Mouse (Mus musculus) midbrain, embryonic 12.5 days (tissue): ENCODE data around the gene Prrc2a. TPM values are rescaled to one million over a fixed set of nuclear protein-coding genes. Genes with fewer than 3 reads are reported as not detected.

Experiments used
- ATAC-seq: fragments of 200-750 bp; cut with Nextera tagmentation; 2 replicates; pipeline ENCODE4 v1.8.0; 2017; ENCODE audit warnings: low read depth, moderate TSS enrichment, moderate library complexity; ENCODE audit not compliant: low FRiP score
- H3K27ac ChIP-seq: fragments of 300-500 bp; sonication (generic); replicated peaks from 2 replicates; pipeline ENCODE4 v1.5.1; 2016; ENCODE audit warnings: mild to moderate bottlenecking
- H3K27me3 ChIP-seq: fragments of 300-500 bp; sonication (generic); 2 replicates; pipeline ENCODE4 v1.6.1; 2016; ENCODE audit warnings: mild to moderate bottlenecking
- H3K36me3 ChIP-seq: fragments of 300-500 bp; sonication (generic); 2 replicates; pipeline ENCODE4 v1.6.1; 2016
- H3K4me1 ChIP-seq: fragments of 300-500 bp; sonication (generic); 2 replicates; pipeline ENCODE4 v1.6.1; 2016
- H3K4me2 ChIP-seq: fragments of 300-500 bp; sonication (generic); replicated peaks from 2 replicates; pipeline ENCODE4 v1.6.1; 2016; ENCODE audit warnings: mild to moderate bottlenecking, moderate library complexity
- H3K4me3 ChIP-seq: fragments of 300-500 bp; sonication (generic); 2 replicates; pipeline ENCODE4 v1.5.1; 2016; ENCODE audit warnings: mild to moderate bottlenecking
- H3K9ac ChIP-seq: fragments of 300-500 bp; sonication (generic); replicated peaks from 2 replicates; pipeline ENCODE4 v1.6.1; 2016; ENCODE audit warnings: mild to moderate bottlenecking, moderate library complexity
- H3K9me3 ChIP-seq: fragments of 300-500 bp; sonication (generic); 2 replicates; pipeline ENCODE4 v1.6.1; 2016; ENCODE audit warnings: mild to moderate bottlenecking
- WGBS: fragments of 180-500 bp; shearing (Covaris S2); methylation state at CpG from one replicate; pipeline ENCODE4 v1.1.7; 2016; 5-methylcytosine and 5-hydroxymethylcytosine counted together
- polyA plus RNA-seq: library from polyadenylated mRNA; unstranded; fragments of >200 nt; fragmentation: Nextera tagmentation; extraction: Ambion mirVana; gene quantifications from 2 replicates; pipeline ENCODE4 v1.2.1, GENCODE M21; 2016

Prrc2a gene
- polyA plus RNA-seq, 1 experiment from 2014 or later: 236 TPM

- Histone ChIP-seq H3K36me3 (peaks cover 62% of the 10 kb centered on the region), H3K9ac (no peak overlapping the region), H3K4me3 (no peak overlapping the region), H3K9me3 (no peaks in the 10 kb centered on the region), H3K27ac (no peak overlapping the region), H3K27me3 (no peaks in the 10 kb centered on the region), H3K4me2 (no peak overlapping the region), H3K4me1 (peaks cover 24% of the 10 kb centered on the region)
- WGBS: 92% methylated on average over 3 of the region's 3 CpGs
- ATAC-seq: no peak
Measured at GRCm38 (mm10) chr17:35139269-35139668, 25.4 kb downstream of the Prrc2a start.

GRCm38 (mm10) chr17:35135591-35136320 is 28.9 kb downstream of the Prrc2a start:
- peaks cover 27% of the 10 kb centered on the region for H3K36me3 ChIP-seq
- peak overlapping the region; percentile 82 for H3K4me3 ChIP-seq
- peak overlapping the region; percentile 89 for H3K4me2 ChIP-seq
- peak; percentile 68 for ATAC-seq
- under 1% methylated on average over 43 of the region's 43 CpGs for WGBS
- no peaks in the 10 kb centered on the region for H3K9me3 ChIP-seq
- no peaks in the 10 kb centered on the region for H3K27me3 ChIP-seq
- H3K4me1 ChIP-seq: peaks cover 24% of the 10 kb centered on the region
- H3K27ac ChIP-seq: peak overlapping the region; percentile 95
- H3K9ac ChIP-seq: peak overlapping the region; percentile 92

- Histone ChIP-seq H3K27ac (peak within 1 kb of the TSS; percentile 95), H3K9ac (peak within 1 kb of the TSS; percentile 92), H3K4me3 (peak within 1 kb of the TSS; percentile 82), H3K9me3 (no peaks in the 10 kb centered on the region), H3K4me2 (peak within 1 kb of the TSS; percentile 89), H3K4me1 (peaks cover 24% of the 10 kb centered on the region), H3K27me3 (no peaks in the 10 kb centered on the region), H3K36me3 (peaks cover 24% of the 10 kb centered on the region)
- under 1% methylated on average over 66 of the region's 66 CpGs for WGBS
- peak; percentile 94 for ATAC-seq
Measured at GRCm38 (mm10) chr17:35134801-35135590, 29.7 kb downstream of the Prrc2a start, which contains the start of gene Bag6. Bag6 (plus strand) TSS chr17:35135178.

- H3K9ac ChIP-seq: no peak overlapping the region
- 96% methylated on average over 7 of the region's 7 CpGs for WGBS
- H3K36me3 ChIP-seq: peaks cover 12% of the 10 kb centered on the region
- H3K27me3 ChIP-seq: no peaks in the 10 kb centered on the region
- ATAC-seq: no peak
- no peak overlapping the region for H3K4me3 ChIP-seq
- H3K4me2 ChIP-seq: no peak overlapping the region
- no peak overlapping the region for H3K27ac ChIP-seq
- peaks cover 22% of the 10 kb centered on the region for H3K4me1 ChIP-seq
- H3K9me3 ChIP-seq: no peaks in the 10 kb centered on the region
Measured at GRCm38 (mm10) chr17:35133517-35133916, 31.2 kb downstream of the Prrc2a start.

GRCm38 (mm10) chr17:35132174-35132560 is 32.5 kb downstream of the Prrc2a start:
- no peak for ATAC-seq
- no peak overlapping the region for H3K27ac ChIP-seq

GRCm38 (mm10) chr17:35131500-35132173 is 33.1 kb downstream of the Prrc2a start, which contains the start of gene Apom:
Apom (minus strand) TSS chr17:35132050.
- peaks cover 17% of the 10 kb centered on the region for H3K4me1 ChIP-seq
- WGBS: 80% methylated on average over 15 of the region's 15 CpGs
- no peak within 1 kb of the TSS for H3K9ac ChIP-seq
- H3K27ac ChIP-seq: no peak within 1 kb of the TSS
- H3K36me3 ChIP-seq: 0 out of 2 replicates have a peak, but pooled peaks cover 7% of the 10 kb centered on the region
- no peak for ATAC-seq
- no peaks in the 10 kb centered on the region for H3K9me3 ChIP-seq
- no peak within 1 kb of the TSS for H3K4me3 ChIP-seq
- no peak within 1 kb of the TSS for H3K4me2 ChIP-seq
- no peaks in the 10 kb centered on the region for H3K27me3 ChIP-seq

More at GRCm38 (mm10) chr17:35132174-35132560, 32.5 kb downstream of the Prrc2a start:
- Histone ChIP-seq H3K27me3 (no peaks in the 10 kb centered on the region), H3K9me3 (no peaks in the 10 kb centered on the region), H3K4me3 (no peak overlapping the region), H3K4me1 (peaks cover 17% of the 10 kb centered on the region), H3K9ac (no peak overlapping the region), H3K36me3 (0 out of 2 replicates have a peak, but pooled peaks cover 7% of the 10 kb centered on the region), H3K4me2 (no peak overlapping the region)
- WGBS: 78% methylated on average over 3 of the region's 3 CpGs

GRCm38 (mm10) chr17:35131038-35131437 is 33.7 kb downstream of the Prrc2a start:
- H3K36me3 ChIP-seq: 0 out of 2 replicates have a peak, but pooled peaks cover 7% of the 10 kb centered on the region
- H3K9ac ChIP-seq: no peak overlapping the region
- H3K4me3 ChIP-seq: no peak overlapping the region
- H3K27ac ChIP-seq: no peak overlapping the region
- no peak overlapping the region for H3K4me2 ChIP-seq
- H3K9me3 ChIP-seq: no peaks in the 10 kb centered on the region
- no peaks in the 10 kb centered on the region for H3K27me3 ChIP-seq
- WGBS: 89% methylated on average over 8 of the region's 8 CpGs
- H3K4me1 ChIP-seq: peaks cover 18% of the 10 kb centered on the region
- ATAC-seq: no peak

- no peak overlapping the region for H3K27ac ChIP-seq
- H3K9ac ChIP-seq: no peak overlapping the region
- peaks cover 27% of the 10 kb centered on the region for H3K4me1 ChIP-seq
- H3K27me3 ChIP-seq: no peaks in the 10 kb centered on the region
- H3K4me2 ChIP-seq: no peak overlapping the region
- H3K36me3 ChIP-seq: peaks cover 18% of the 10 kb centered on the region
- no peak for ATAC-seq
- H3K9me3 ChIP-seq: no peaks in the 10 kb centered on the region
- 77% methylated on average over 11 of the region's 11 CpGs for WGBS
- no peak overlapping the region for H3K4me3 ChIP-seq
Measured at GRCm38 (mm10) chr17:35128996-35129395, 35.7 kb downstream of the Prrc2a start.

- no peak for ATAC-seq
Measured at GRCm38 (mm10) chr17:35127017-35127416, 37.7 kb downstream of the Prrc2a start.

GRCm38 (mm10) chr17:35126206-35126611 is 38.5 kb downstream of the Prrc2a start, which contains the start of gene D17H6S53E:
D17H6S53E (plus strand) TSS chr17:35126373.
- WGBS: under 1% methylated on average over 36 of the region's 36 CpGs
- peak within 1 kb of the TSS; percentile 86 for H3K9ac ChIP-seq
- 0 out of 2 replicates have a peak, but pooled peaks have one; percentile 20 for ATAC-seq
- peaks cover 37% of the 10 kb centered on the region for H3K4me1 ChIP-seq
- no peaks in the 10 kb centered on the region for H3K27me3 ChIP-seq
- H3K36me3 ChIP-seq: peaks cover 27% of the 10 kb centered on the region
- peak within 1 kb of the TSS; percentile 74 for H3K4me2 ChIP-seq
- H3K9me3 ChIP-seq: no peaks in the 10 kb centered on the region
- peak within 1 kb of the TSS; percentile 64 for H3K27ac ChIP-seq
- H3K4me3 ChIP-seq: peak within 1 kb of the TSS; percentile 63

More at GRCm38 (mm10) chr17:35127017-35127416, 37.7 kb downstream of the Prrc2a start:
- H3K9me3 ChIP-seq: no peaks in the 10 kb centered on the region
- peak overlapping the region; percentile 63 for H3K4me3 ChIP-seq
- 0 out of 2 replicates have a peak overlapping the region, but pooled peaks have one; percentile 7 for H3K27ac ChIP-seq
- H3K4me2 ChIP-seq: peak overlapping the region; percentile 74
- H3K4me1 ChIP-seq: peaks cover 36% of the 10 kb centered on the region
- H3K36me3 ChIP-seq: peaks cover 27% of the 10 kb centered on the region
- 71% methylated on average over 13 of the region's 13 CpGs for WGBS
- no peaks in the 10 kb centered on the region for H3K27me3 ChIP-seq
- H3K9ac ChIP-seq: peak overlapping the region; percentile 86

- H3K4me1 ChIP-seq: peaks cover 37% of the 10 kb centered on the region
- peak overlapping the region; percentile 74 for H3K4me2 ChIP-seq
- H3K9ac ChIP-seq: no peak overlapping the region
- H3K9me3 ChIP-seq: no peaks in the 10 kb centered on the region
- 41% methylated on average over 6 of the region's 6 CpGs for WGBS
- H3K36me3 ChIP-seq: peaks cover 27% of the 10 kb centered on the region
- H3K4me3 ChIP-seq: peak overlapping the region; percentile 63
- H3K27me3 ChIP-seq: no peaks in the 10 kb centered on the region
- H3K27ac ChIP-seq: no peak overlapping the region
- ATAC-seq: no peak
Measured at GRCm38 (mm10) chr17:35125578-35125977, 39.1 kb downstream of the Prrc2a start.
